Mouse (Mus musculus): ENCODE measurements around the gene Atp5g1.

GRCm38 (mm10) chr11:96087981-96088380 is 12.5 kb upstream of the Atp5g1 start:
- TF ChIP-seq CTCF (IDR thresholded peaks at IDR 0.05; ENCODE audit: low read depth, low read length) (no peak), POLR2A (IDR thresholded peaks at IDR 0.05; ENCODE audit: borderline replicate concordance, low read depth, low read length) (no peak)
